Mouse (Mus musculus) neural tube, embryonic 10.5 days (tissue): ENCODE measurements around the gene 4931414P19Rik.
A peak's percentile ranks its signal among the peaks of the same experiment; 100 is the strongest.
"Not testable (repeated sequence)": the region's sequence is repeated elsewhere in the genome, so short reads cannot be mapped to it uniquely, and the experiment has no call there.

Experiments
- DNase-seq: peaks from one replicate; pipeline ENCODE4 v3.0.0-alpha.2; 2017; ENCODE audit warnings: low spot score; ENCODE audit errors: extremely low spot score

4931414P19Rik gene

GRCm38 (mm10) chr14:54629797-54630196 lies 24.0 kb upstream of the 4931414P19Rik start:
- DNase-seq: no peak

DNA sequence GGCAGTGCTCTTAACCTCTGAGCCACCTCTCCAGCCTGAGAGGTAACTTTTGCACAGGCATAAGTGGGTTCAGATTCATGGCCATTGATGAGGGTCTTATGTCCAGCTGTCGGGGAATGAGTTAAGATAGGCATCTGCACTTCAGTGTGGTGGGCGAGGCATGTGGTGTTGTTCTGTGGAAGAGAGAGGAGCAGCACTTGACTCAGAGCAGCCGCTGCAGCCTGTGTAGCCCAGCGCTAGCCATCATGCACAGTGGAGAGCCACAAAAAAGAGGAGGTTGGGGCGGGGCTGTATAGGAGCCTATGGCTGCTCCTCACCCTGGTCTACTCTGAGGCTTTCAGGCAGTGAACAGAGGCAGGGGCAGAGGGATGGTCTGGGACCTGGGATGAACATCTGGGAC lies 22.3 kb upstream of the 4931414P19Rik start:
- DNase-seq: no peak

DNA sequence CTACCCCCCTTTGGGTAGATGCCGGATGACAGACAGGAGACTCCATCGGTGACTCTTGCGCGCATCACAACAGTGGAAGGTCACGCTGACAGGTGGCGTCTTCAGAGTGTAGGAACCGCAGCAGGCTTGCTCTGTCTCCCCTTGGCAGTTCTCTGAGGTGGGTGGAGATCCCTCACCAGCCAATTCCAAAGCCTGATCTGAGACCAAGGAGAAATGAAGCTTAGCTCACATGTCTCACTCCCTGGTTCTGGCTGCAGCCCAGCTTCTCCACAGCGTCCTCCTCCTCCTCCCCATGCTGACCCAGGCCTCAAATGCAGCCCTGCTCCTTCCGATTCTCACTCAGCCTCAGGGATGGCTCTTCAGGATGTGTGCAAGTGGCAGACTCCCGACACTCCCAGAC lies 19.2 kb upstream of the 4931414P19Rik start:
- no peak for DNase-seq

DNA sequence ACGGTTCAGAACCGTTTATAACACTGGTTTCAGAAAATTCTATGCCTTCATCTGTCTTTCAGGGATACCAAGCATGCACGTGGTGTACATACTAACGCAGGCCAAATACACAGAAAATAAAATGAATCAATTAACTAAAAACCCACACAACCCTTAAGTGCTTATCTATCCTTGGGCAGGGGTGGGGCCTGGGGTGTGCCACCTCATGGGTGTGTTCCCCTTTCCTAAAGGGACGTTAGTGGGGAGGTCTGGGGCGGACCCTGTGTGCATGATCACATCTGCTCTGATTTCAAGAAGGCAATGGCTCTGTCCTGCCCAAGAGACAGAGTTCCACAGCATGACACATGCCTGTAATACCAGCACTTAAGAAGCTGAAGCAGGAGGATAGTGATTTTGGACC lies 17.5 kb upstream of the 4931414P19Rik start:
- DNase-seq: no peak

DNA sequence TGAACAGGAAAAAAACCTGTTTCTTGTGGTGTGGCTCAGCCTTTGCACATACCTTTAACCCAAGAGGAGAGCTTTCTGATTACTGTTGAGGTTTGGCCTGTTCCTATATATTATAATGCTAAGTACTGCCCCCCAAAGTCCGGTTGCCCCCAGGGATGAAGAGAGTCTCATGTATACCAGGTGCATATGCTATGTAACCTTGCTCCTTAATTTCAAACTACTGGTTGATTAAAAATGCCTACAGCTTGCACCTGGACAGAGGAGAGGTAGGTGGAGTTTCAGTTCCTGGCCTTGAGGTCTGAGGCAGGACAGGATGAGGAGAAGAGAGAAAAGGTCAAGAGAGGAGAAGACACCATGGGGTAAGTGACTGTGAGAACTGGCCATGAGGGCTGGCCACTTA lies 15.3 kb upstream of the 4931414P19Rik start, which contains the start of gene Psmb11:
Gene Psmb11 (plus strand): TSS at position 301 of the 400 bp plus-strand sequence.
- no peak for DNase-seq

- DNase-seq: peak; percentile 92
Observed at GRCm38 (mm10) chr14:54617897-54618365, 12.1 kb upstream of the 4931414P19Rik start, which contains the start of gene Psmb5. Gene Psmb5 (minus strand): TSS chr14:54618022.

DNA sequence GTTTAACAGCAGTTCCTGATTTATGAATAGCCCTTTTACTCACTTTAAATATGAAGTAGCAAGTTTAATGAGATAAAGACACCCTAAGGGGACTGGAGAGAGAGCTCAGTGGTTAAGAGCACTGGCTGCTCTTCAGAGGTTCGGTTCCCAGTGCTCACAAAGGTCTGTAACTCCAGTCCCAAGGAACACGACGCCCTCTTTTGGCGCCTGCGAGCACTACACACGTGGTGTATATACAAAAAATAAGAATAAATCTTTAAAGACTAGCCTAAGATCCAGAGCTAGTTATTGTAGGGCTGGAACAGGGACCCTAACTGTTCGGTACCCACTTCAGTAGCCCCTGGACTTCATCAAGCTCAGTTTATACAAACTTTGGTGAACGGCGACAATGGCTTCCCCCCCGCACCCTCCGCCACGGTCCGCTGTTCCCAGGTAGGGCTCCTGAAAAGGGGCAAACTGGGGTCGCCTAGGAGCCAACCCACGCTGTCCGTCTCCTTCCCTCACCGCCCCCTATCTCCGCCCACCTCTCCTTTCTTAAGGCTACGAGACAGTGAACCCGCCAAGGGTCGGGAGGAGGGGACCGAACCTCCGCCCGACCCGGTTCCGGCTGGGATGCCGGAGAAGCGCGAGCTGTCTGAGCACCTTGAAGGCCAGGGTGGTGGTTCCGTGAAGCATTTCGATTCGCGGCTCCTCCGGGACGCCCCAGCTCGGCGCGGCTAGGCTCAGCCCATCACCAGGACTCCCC lies 11.5 kb upstream of the 4931414P19Rik start:
- DNase-seq: peak; percentile 66

DNA sequence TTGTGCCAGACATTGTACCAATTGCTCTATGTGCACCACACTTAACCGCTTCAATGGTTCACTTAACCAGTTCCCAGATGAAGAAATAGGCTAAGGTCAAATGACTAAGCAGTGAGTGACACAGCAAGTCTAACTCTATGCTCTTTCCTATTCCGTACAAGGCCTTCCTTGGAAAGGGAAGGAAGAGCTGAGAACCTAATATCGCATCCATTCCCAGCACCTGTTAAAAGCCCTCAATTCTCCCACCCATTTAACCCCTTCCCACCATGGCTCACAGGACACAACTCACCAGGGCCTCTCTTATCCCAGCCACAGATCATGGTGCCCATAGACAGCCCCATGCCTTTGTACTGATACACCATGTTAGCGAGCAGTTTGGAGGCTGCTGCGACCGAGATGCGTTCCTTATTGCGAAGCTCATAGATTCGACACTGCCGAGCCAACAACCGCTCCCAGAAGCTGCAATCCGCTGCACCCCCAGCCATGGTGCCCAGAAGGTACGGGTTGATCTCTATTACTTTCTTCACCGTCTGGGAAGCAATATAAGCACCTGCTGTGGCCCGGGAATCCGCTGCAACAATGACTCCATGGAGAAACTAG lies 10.5 kb upstream of the 4931414P19Rik start:
- DNase-seq: no peak

- not testable (repeated sequence) for DNase-seq
Observed at GRCm38 (mm10) chr14:54614130-54614529, 8.3 kb upstream of the 4931414P19Rik start.

DNA sequence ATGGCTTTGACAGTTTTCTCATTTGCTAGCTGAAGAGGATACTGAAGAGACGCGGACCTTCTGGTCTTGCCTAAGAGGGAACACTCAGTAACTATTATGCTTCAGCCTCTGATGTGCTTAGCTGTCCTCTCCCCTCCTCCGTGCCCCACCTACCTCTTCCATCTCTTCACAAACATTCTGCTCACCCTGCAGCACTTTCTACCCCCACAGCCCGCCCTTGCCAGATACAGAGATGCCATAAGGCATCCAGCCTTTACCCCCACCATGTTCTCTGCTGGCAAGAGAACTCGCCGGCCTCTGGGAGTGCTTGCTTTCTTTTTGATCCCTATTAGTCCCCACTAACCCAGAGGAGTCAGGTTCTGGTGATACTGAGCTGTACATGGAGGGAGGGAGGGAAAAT lies 4.9 kb upstream of the 4931414P19Rik start:
- no peak for DNase-seq

- DNase-seq: no peak
Observed at GRCm38 (mm10) chr14:54609962-54610361, 4.2 kb upstream of the 4931414P19Rik start.

DNA sequence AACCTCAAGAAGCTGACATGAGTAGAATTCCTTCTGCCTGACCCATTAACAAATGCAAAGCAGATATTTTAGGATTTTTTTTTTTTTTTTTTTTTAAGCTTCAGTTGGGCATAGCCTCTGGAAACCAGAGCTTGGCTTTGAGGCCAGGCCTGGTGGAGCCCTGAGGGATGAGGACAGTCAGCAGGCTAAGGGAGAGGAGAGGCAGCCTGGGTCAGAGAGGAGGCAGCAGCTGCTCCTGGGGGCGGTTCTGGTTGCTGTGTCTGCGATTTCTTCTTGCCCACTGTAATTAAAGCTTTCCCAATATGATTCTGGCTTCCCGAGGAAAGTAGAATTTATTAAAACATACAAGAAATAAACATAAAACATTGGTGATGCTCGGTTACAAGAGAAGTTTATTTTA lies 3.5 kb upstream of the 4931414P19Rik start:
- no peak for DNase-seq

DNA sequence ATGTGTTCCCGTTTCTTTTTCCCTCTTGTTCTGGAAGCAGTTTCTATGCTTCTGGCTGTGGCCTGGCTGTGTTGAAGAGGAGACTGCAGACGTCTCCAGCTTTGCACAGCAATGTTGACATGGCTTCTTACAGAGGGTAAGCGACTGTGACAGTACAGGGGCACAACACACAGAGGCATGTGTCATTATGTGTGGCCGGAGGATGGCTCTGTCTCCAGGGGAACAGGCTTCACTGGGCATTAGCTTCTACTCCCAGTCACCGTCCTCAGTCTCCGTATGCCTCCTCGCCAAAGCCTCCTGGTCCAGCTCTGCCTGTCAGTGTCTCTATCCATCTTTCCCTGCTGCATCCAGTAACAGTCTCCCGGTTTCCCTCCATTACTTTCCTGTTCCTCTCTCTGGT lies 1.4 kb upstream of the 4931414P19Rik start:
- no peak for DNase-seq

DNA sequence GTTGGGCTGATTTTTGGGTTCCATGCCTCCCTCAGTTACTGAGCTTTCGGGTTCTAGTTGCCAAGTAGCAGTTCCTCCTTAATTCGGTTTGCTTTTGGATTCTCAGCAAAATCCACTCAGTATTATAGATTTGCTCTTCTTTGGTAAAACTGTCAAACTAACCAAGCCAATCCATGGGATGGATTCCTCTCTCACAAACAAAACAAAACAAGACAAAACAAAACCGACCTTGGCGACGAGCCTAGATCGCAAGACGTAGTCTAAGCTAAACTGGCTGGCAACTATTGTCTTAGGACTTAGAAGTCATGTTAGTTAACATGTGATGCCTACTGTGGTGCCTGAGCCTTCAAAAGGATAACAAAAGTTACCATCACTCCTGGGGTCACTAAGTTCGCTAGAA lies 2.1 kb downstream of the 4931414P19Rik start:
- no peak for DNase-seq

DNA sequence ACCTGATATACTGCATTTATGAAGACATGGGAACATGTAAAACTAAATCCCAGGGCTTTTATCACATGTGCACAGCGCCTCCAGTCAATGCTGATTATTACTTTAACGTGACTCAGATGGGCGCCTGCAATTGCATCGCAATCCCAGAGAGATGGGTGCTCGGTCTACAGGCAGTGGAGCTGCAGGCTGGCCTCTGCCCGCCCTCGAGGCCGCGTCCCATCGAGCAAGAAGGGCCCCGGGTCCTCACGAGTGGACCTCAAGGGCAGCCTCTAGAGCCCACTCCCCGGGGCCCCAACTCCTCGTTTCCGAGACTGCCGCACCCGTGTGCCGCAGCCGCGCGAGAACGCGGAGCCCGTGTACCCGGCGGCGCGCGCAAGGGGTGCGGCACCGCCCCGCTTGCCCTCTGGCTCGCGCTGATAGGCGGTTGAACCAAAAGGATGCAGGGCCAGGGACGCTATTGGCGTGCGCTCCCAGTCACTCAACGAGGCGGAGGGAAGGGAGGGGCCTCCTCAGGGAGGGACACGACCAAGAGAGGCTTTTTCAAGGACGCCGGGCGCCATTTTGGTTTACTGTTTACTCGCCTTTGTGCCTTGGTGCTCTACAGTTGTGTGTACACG lies 2.6 kb downstream of the 4931414P19Rik start:
- DNase-seq: peak; percentile 90

- DNase-seq: no peak
Observed at GRCm38 (mm10) chr14:54602613-54603012, 3.2 kb downstream of the 4931414P19Rik start.

DNA sequence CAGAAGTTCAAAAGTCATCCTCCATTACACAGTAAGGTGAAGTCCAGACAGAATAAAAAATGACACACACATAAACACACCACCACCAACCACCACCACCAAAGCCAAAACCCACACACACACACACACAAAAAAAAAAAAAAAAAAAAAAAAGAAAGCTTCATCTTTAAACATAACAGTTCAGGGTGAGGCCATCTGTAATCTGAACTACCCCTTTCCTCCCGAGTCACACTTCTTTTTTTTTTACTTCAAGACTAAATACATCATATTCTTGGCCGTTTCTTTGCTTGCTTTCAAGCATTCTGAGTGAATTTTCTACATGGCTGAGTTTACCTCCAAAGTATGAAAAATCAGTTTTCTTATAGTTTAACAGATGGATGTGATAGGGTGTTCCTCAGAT lies 4.2 kb downstream of the 4931414P19Rik start:
- no peak for DNase-seq

DNA sequence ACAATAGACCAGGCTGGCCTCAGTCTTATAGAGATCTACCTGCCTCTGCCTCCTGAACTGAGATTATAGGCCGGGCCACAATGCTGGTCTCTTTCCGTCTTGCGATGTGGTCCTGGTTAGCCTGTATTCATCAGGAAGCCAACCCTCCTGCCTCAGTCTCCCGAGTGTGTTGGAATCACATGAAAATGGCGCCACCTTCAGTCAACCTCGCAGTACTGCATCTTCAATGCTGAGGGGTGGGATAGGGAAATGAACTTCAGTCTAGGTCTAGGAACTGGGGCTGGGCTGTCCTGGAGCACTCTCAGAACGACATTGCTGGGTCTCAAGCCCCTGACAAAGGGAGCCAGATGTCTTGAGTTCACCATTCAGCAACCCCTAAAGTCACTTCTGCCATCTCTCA lies 8.7 kb downstream of the 4931414P19Rik start:
- no peak for DNase-seq

GRCm38 (mm10) chr14:54594631-54595414 lies 11.0 kb downstream of the 4931414P19Rik start:
- no peak for DNase-seq

DNA sequence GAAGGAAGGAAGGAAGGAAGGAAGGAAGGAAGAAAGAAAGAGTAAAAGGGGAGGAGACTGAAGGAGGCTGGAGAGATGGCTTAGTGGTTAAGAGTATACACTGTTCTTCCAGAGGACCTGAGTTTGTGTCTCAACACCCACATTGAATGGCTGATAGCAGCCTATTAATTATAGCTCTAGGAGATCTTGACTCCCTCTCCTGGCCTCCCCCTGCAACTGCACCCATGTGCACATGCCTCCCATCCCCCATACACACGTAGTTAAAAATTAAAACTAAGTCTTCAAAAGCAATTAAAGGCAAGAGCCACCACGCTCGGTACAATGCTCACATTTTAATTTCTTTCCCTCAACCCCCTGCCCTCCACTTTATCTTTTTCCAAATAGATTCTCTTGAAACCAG lies 11.7 kb downstream of the 4931414P19Rik start:
- DNase-seq: no peak

GRCm38 (mm10) chr14:54592319-54592934 lies 13.4 kb downstream of the 4931414P19Rik start:
- no peak for DNase-seq
